Mouse (Mus musculus) C2C12 (cell line): Measurements from ENCODE around the gene Npl. TPM values are rescaled to one million over a fixed set of nuclear protein-coding genes. Genes with fewer than 3 reads are reported as not detected.
"Not testable (repeated sequence)": the region's sequence is repeated elsewhere in the genome, so short reads cannot be mapped to it uniquely, and the experiment has no call there.

ENCODE experiments used
- H3K27me3 ChIP-seq: one replicate; pipeline ENCODE4 v1.6.1; 2011; ENCODE audit not compliant: control insufficient read depth, insufficient read depth, insufficient read length
- H3K36me3 ChIP-seq: one replicate; pipeline ENCODE4 v1.6.1; 2011; ENCODE audit not compliant: control insufficient read depth, insufficient read depth
- H3K4me3 ChIP-seq: one replicate; pipeline ENCODE4 v1.5.1; 2011; ENCODE audit warnings: mild to moderate bottlenecking, control low read depth; ENCODE audit not compliant: poor library complexity, insufficient read depth, severe bottlenecking
- H3K79me2 ChIP-seq: one replicate; pipeline ENCODE4 v1.6.1; 2011; ENCODE audit not compliant: control insufficient read depth, insufficient read depth
- H3K79me3 ChIP-seq: one replicate; pipeline ENCODE4 v1.6.1; 2011; ENCODE audit warnings: low read depth, control low read depth
- H3ac ChIP-seq: one replicate; pipeline ENCODE3; 2011; ENCODE audit warnings: low read depth; ENCODE audit not compliant: control insufficient read depth, insufficient read length
- CEBPB ChIP-seq: IDR thresholded peaks from one replicate; pipeline ENCODE4 v1.6.1; 2011; ENCODE audit warnings: low read depth, mild to moderate bottlenecking, control low read depth, moderate library complexity
- CTCF ChIP-seq: IDR thresholded peaks from one replicate; pipeline ENCODE4 v1.5.1; 2011; ENCODE audit not compliant: control insufficient read depth, insufficient read depth, insufficient read length
- FOSL1 ChIP-seq: IDR thresholded peaks from one replicate; pipeline ENCODE4 v1.8.0; 2011; ENCODE audit warnings: mild to moderate bottlenecking, low read length; ENCODE audit not compliant: poor library complexity, insufficient read depth, severe bottlenecking
- MAX ChIP-seq: IDR thresholded peaks from one replicate; pipeline ENCODE4 v1.6.1; 2011; ENCODE audit warnings: mild to moderate bottlenecking, control low read depth
- MYOD1 ChIP-seq: IDR thresholded peaks from one replicate; pipeline ENCODE4 v1.6.1; 2011; ENCODE audit warnings: low read depth; ENCODE audit not compliant: control insufficient read depth, insufficient read length
- MYOG ChIP-seq: IDR thresholded peaks from one replicate; pipeline ENCODE4 v1.6.1; 2011; ENCODE audit not compliant: control insufficient read depth, insufficient read length; ENCODE audit errors: extremely low read depth
- USF1 ChIP-seq: IDR thresholded peaks from one replicate; pipeline ENCODE4 v1.6.1; 2011; ENCODE audit warnings: low read depth, mild to moderate bottlenecking, control low read depth, moderate library complexity
- polyA plus RNA-seq: library from polyadenylated mRNA; unstranded; fragments of >200 nt; fragmentation: generic; extraction: Trizol; gene quantifications from one replicate; pipeline ENCODE4 v1.2.1, GENCODE M21; 2012; ENCODE audit warnings: missing spikeins

Gene Npl
- polyA plus RNA-seq, 1 experiment = 0.26 TPM

DNA sequence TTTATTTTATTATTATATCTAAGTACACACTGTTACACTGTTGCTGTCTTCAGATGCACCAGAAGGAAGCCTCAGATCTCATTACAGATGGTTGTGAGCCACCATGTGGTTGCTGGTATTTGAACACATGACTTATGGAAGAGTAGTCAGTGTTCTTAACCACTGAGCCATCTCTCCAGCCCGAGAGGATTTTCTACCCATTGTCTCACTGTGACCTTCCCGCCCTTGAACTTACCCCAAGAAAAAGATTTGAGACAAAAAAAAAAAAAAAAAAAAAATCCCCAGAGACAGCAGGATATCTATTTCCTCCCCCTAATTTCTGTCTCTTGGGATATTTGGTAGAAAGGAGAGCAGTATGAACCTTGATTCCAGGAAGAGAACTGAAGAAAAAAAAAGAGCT is 60.3 kb downstream of the Npl start:
- Histone ChIP-seq H3K4me3 (no peak overlapping the region), H3K27me3 (no peaks in the 10 kb centered on the region), H3ac (no peak overlapping the region), H3K79me2 (peaks cover 31% of the 10 kb centered on the region), H3K79me3 (peaks cover 29% of the 10 kb centered on the region), H3K36me3 (peaks cover 9% of the 10 kb centered on the region)
- TF ChIP-seq FOSL1 (no peak), MYOD1 (no peak), MAX (no peak), CEBPB (no peak), USF1 (no peak), CTCF (no peak), MYOG (no peak)

DNA sequence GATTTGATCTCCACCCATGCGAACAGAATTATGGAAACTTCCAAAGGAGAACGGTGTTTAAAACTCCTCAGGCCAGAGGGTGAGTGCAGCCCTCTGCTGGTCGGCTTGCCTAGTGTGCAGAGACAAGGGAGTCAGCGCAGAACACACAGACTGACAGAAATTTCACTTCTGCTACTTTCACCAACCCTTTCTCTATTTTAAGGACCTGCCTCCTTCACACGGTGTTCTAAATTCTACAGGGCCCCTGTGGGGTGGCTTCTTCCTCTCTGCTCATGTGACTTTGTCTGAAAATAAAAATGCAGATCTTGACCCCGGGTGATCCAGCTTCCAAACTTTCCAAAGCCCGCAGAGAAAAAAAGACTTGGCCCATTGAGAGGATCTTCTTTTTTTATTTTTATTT is 60.7 kb downstream of the Npl start:
- no peak overlapping the region for H3K4me3 ChIP-seq
- no peaks in the 10 kb centered on the region for H3K27me3 ChIP-seq
- H3K79me3 ChIP-seq = peaks cover 33% of the 10 kb centered on the region
- no peak overlapping the region for H3ac ChIP-seq
- H3K79me2 ChIP-seq = peaks cover 35% of the 10 kb centered on the region
- H3K36me3 ChIP-seq = peaks cover 13% of the 10 kb centered on the region
- TF ChIP-seq FOSL1 = no peak
- no peak for TF ChIP-seq MYOD1
- no peak for TF ChIP-seq CEBPB
- no peak for TF ChIP-seq CTCF
- TF ChIP-seq USF1 = no peak
- TF ChIP-seq MYOG = no peak
- TF ChIP-seq MAX = no peak

DNA sequence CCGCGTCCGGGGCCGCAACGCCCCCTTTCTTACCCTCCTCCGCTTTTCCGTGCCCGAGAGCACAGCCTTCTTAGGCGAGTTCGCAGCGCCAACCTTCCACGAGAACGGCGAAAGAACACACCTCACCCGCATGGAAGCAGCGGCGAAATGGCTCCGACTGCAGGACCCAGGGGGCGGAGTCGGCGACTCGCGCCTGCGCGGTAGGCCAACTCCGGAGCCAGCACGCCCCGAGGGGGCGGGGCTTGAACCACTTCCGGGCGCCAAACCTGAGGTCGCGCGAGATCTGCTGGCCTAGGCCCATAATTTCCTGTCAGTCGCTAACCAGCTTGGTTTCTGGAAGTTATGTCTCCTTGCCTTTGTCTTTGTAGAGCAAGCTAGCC is 62.4 kb downstream of the Npl start, which contains the start of gene Dhx9:
Gene Dhx9 (minus strand): TSS at position 161 of the 380 bp plus-strand sequence.
- TF ChIP-seq FOSL1 = no peak
- no peak for TF ChIP-seq MYOD1
- TF ChIP-seq MYOG = no peak
- TF ChIP-seq CEBPB = no peak
- peak; percentile 68 for TF ChIP-seq MAX
- no peak for TF ChIP-seq CTCF
- TF ChIP-seq USF1 = no peak
- Histone ChIP-seq H3K27me3 (no peaks in the 10 kb centered on the region), H3K79me3 (peaks cover 49% of the 10 kb centered on the region), H3K79me2 (peaks cover 52% of the 10 kb centered on the region), H3K4me3 (peak within 1 kb of the TSS; percentile 99), H3ac (peak within 1 kb of the TSS; percentile 98), H3K36me3 (peaks cover 29% of the 10 kb centered on the region)

DNA sequence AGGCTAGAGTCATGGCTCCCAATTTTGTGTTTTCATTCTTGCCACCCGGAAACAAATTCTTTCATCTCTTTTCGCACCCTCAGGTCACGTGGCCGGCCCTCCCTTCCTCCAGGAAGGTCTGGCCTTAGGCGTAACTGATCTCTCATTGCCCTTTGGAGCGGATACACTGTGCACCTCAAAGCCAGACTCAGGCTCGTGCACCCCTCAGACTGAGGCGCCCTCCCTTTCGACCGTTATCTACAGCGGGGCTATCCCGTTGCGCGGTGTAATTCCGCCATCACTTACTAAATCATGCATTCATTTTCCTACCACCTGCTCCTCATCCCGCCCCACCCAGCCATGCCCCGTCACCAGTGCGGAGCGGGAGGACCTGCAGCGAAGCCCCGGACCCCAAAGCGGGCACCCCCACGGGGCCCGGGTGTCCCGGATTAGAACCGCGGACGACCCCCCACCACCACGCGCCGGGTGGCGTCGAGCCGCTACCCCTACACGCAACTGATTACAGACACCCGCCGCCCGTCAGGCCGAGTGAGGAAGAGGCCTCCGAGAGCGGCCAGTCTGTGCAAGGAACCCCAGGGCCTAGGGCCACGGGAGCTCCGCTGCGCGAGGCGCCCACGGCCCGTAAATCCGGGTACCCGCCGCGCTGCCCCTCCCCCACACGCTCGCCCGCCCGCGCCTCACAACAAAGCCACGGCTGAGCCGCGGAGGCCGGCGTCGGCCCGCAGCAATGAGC is 62.9 kb downstream of the Npl start:
- peaks cover 57% of the 10 kb centered on the region for H3K79me2 ChIP-seq
- H3ac ChIP-seq = peak overlapping the region; percentile 98
- H3K4me3 ChIP-seq = peak overlapping the region; percentile 99
- peaks cover 55% of the 10 kb centered on the region for H3K79me3 ChIP-seq
- TF ChIP-seq USF1 = peak; percentile 93
- no peak for TF ChIP-seq FOSL1
- no peak for TF ChIP-seq MYOG
- peak; percentile 25 for TF ChIP-seq MAX
- H3K27me3 ChIP-seq = no peaks in the 10 kb centered on the region
- peaks cover 35% of the 10 kb centered on the region for H3K36me3 ChIP-seq

DNA sequence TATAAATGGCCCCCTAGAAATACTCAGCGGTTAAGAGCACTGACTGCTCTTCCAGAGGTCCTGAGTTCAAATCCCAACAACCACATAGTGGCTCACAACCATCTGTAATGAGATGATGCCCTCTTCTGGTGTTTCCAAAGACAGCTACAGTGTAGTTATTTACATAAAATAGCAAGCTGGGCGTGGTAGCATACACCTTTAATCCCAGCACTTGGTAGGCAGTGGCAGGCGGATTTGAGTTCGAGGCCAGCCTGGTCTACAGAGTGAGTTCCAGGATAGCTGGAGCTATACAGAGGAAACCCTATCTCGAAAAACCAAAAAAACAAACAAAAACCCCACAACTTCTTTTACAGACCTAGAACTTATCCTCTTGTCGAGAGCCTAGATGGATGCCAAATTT is 63.7 kb downstream of the Npl start:
- Histone ChIP-seq H3K79me2 (peaks cover 65% of the 10 kb centered on the region), H3K79me3 (peaks cover 63% of the 10 kb centered on the region), H3K36me3 (peaks cover 43% of the 10 kb centered on the region), H3ac (peak overlapping the region; percentile 98), H3K4me3 (peak overlapping the region; percentile 99)
- not testable (repeated sequence) for H3K27me3 ChIP-seq

DNA sequence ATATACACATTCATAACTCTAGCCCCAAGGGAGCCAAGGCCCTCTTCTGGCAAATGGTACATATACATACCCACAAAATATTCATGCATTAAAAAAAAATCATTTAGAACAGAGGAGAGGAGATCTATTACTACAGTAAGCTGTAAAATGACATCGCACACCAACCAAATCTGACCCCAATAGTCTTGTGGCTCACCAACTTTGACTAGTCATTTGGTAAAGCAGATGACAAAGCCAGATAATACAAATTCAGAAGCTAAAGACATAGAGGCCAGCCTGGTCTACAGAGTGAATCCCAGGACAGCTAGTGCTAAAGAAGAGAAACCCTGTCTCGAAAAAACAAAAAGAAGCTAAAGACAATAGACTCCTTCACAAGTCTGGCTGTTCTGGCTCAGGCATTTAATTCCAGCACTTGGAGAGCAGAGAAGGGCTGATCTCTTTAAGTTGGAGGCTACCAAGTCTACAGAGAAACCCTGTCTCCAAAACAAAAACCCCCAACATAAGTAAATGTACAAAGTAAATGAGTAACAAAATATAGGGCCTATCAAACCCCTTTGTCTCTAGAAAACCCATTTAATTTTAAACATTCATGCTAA is 64.5 kb downstream of the Npl start:
- Histone ChIP-seq H3K36me3 (peaks cover 51% of the 10 kb centered on the region), H3ac (no peak overlapping the region), H3K79me2 (peaks cover 73% of the 10 kb centered on the region), H3K79me3 (peaks cover 71% of the 10 kb centered on the region), H3K4me3 (no peak overlapping the region), H3K27me3 (no peaks in the 10 kb centered on the region)
- TF ChIP-seq MYOG (no peak), CEBPB (no peak), FOSL1 (no peak), MYOD1 (no peak), USF1 (no peak), CTCF (no peak), MAX (no peak)
